Mouse (Mus musculus) granulocyte monocyte progenitor cell, adult 5-6 weeks (primary cell): ENCODE measurements around the gene Lbhd2. TPM values are rescaled to one million over a fixed set of nuclear protein-coding genes. Genes with fewer than 3 reads are reported as not detected.

ENCODE experiments used
- ATAC-seq: replicated peaks from 2 replicates; pipeline ENCODE4 v1.8.0; 2016; ENCODE audit warnings: mild to moderate bottlenecking, moderate TSS enrichment, inconsistent platforms; ENCODE audit not compliant: poor library complexity, severe bottlenecking
- total RNA-seq, 2 experiments: library from RNA; stranded (forward) in 1 of 2; stranded (reverse) in 1 of 2; fragments of 200-712, 200-1000 nt in 1 of 2; fragments of >200 nt in 1 of 2; fragmentation: Nextera tagmentation in 1 of 2; gene quantifications; 2 replicates each; pipeline ENCODE4 v1.2.3; 2014 to 2017

Gene Lbhd2
- total RNA-seq, 2 experiments from 2014 or later = not detected

DNA sequence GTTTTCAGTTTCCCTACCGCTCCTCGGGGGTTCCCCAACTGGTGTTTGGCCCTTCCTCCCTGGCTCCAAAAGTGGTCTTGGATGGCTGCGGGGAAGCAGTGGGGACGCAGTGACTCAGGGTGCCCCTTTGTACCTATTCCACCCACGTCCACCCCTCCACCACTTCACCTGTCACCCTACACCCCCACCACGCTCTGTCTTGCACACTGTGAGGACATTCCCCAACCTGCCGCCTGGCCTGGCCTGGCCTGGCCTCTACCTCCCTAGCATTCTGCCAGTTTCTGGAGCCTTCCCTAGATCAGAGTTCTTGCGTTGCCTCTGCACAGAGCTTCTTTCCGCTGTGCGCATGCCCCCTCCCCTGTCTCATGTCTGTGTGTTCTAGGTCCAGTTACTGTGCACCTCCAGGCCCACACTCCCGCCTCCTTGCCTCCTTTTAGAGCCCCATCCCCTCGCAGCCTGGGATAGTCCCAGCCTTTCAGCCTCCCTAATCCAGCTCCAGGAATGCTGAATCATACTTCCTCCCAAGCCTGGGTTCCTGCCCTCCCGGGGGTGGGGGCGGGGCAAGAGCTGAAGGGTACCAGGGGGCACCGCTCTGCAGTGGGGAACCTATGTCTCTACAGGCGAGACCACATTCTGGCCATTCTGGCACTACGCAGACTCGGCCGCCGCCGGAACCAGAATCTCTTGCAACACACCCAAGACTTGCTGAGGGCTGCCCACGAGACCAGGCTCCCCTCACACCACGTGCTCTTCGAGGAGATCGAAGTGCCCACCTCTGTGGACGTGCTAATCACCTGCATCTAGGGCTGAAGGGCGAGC, 23.6 kb downstream of the Lbhd2 start:
- ATAC-seq = peak; percentile 61

DNA sequence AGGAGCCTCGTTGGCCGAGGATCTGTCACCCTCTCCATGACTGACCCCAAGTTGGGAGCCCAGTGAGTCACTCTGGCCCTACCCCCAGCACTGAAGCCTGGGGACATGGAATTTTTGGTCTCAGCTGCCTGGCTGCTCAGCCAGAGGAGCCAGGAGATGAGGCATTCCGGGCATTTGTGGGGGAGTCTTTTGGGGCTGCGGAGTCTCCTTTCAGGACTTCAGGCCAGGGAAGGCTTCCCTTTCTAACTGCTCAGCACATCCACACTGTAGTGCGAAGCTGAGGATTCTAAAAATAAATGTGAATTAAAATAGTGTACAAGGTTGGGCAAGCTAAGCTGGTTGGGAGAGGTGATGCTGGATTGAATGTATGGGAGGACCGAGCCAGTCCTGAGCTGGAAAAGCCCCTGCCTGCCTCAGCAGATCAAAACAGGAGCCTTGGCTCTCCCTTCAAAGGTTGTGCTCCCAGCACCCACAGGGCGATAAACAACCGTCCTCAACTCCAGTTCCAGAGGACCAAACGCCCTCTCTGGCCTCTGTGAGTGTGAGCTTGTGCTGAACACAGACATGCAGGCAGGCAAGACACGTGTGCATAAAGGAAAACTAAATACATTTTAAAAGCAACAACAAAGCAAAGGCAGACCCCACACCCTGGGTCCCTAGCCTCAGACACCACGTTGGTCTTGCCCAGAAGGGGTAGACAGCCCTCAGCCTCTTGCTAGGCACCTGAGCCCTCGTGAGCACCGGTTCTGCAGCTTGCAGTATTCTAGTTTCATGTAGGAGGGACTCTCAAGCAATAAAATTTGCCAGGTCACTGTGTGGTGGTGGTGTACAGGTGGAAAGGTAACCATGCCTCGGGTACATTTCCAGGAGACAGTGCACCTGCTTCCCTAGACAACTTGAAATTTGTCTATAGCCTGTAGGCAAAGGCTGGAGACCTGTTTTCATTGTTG, 24.5 kb downstream of the Lbhd2 start:
- ATAC-seq = no peak

DNA sequence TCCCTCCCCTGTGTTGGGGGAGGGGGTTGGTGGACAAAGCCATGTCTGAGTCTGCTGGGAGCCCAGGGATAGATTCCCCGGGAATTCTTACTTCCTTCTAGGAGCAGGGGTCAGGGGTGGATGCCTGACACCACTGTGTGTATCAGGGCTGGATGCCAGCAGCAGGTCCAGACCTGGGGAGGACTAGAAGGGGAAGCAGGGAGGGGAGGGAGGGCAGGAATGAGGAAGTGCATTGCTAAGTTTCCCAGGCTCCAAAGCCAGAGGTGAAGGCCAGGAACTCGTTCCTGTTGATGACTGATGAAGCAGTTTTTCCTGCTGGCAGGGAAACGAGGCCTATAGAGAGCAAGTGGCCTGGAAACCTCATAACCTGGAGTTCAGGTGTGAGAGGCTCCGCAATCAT, 25.5 kb downstream of the Lbhd2 start:
- peak; percentile 40 for ATAC-seq

DNA sequence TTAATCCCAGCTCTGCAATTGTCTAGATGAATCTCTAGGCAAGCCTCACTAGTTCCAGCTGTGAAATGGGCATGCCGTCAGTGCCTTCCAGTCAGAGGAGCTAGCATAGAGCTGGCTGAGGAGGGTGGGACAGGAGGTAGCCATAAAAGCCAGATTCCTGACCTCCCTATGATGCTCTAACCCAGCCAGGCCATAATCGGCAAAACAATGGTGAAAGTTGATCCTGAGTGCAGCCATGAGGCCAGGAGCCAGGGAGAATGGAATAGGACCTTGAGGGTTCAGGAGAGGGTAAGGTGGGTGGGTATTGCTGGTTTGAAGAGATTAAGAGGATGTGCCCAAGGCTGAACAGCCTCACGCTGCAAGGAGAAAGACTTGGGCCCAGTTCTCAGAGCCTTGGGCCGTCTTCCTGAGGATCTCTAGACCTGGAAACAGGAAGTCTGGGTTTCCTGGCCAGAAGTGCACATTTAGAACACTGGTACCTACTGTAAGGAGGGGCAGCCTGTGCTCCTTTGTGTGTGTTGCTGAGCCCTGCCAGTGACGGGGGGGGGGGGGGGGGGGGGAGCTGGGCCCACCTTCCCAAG, 26.2 kb downstream of the Lbhd2 start:
- no peak for ATAC-seq

DNA sequence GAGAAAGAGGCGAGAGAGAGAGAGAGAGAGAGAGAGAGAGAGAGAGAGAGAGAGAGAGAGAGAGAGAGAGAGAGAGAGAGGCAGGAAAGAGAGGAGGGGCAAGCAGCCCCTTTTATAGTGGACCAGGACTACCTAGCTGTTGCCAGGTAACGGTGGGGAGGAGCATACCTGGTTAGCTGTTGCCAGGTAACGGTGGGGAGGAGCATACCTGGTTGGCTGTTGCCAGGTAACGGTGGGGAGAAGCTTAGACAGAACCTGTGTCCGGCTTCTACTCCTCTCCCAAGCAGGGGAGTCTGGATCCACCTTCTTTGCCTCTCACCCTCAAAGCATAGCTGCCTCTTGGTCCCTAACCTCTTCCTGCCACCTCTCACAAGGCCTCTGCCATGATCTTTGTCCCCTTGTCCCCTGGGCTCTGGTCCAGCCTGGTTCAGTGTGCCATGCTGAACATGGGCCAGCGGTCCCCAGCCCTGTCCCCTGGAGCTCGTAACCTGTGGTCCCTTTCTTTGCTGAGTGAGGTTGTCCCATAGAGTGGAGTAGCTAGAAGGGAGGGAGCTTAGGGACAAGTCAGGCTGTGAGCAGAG, 27.6 kb downstream of the Lbhd2 start:
- ATAC-seq = no peak

DNA sequence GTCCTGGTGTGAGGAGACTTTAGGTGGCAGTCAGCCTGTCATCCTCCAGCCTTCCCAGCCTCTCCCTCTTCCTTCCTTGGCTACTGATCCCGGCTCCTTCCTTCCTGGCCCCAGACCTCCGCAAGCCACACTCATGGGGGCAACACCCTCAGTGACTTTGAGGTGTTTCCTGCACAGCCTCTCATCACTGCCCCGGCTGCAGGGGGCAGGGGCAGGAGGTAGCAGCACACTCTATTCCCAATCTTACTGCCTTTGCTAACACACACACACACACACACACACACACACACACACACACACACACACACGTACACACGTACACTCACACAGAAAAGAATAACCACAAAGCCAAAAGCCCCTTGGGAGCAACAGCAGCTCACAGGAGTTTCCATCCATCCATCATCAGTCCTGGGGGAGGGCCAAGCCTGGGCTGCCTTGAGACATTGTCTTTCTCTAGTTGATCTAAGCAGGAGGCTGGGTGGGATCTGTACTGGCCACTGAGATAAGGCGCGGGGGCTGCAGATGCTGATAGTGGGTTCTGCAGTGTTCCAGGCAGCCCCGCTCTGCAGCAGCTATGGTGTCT, 28.2 kb downstream of the Lbhd2 start:
- no peak for ATAC-seq

DNA sequence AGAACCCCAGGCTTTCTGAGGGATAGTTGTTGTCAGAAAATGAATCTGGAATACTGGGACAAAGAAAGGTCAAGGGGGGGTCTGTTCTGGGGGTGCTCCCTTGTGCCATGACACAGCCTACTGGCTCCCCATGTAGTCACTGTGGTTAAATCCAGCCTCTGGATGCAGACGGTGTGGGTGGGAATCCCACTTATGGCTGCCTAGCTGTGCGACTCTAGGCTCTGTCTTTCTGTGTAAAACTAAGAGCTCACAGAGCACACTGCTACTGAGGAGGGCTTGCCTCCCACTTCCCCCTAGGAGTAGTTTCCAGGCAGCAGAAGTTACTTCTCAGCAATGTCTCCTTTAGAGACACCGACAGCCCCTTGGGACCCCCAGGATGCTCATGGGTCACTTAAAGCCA, 29.6 kb downstream of the Lbhd2 start:
- 0 out of 2 replicates have a peak, but pooled peaks have one; percentile 22 for ATAC-seq

DNA sequence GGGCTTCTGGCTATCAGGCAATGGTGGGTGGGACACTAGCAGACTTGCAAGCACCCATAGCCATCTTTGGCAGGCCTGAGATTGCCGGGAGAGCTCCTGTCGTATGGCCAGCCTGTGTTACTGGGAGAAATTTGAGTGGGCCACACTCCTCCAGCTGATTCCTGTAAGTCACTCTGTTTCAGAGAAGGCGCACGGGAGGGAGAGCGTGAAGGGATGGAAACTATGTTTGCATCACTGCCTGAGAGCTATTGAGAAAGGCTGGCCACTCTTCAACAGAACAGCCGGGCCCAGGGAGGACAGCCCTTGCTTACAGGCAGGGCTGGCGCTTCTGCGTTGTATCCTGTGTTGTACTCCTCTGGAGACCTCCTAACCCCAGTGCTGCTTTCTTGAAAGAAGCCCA, 30.0 kb downstream of the Lbhd2 start:
- peak; percentile 60 for ATAC-seq

DNA sequence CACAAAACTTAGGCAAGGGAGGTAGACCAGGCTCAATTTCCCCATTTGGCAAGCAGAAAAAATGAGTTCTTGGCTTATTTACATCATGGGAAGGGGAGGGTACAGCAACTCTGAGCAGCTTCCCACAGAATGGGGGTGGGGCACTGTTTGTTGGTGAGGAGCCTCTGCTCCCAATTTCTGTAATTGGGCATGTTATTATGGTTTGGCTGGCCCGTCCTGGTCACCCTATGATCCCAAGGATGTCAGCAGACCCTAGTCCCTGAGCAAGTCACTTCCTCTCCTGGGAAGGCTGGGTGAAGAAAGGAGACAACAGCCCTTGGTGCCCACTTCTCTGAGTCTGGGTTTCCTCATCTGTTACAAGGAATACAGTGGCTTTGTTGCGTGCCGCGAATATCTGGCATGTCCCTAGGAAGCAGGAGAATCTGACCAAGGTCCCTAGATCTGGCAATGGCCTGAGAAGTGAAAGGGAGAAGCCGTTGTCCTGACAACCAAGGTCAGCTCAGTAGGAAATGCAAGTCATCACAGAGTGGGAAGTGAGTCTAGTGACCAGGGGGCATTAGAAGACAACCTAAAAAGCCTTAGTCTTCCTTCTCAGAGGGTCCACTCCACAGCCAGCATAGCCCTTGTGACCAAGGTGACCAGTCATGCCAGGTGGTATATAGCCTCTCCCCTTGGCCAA, 30.8 kb downstream of the Lbhd2 start:
- peak; percentile 58 for ATAC-seq

DNA sequence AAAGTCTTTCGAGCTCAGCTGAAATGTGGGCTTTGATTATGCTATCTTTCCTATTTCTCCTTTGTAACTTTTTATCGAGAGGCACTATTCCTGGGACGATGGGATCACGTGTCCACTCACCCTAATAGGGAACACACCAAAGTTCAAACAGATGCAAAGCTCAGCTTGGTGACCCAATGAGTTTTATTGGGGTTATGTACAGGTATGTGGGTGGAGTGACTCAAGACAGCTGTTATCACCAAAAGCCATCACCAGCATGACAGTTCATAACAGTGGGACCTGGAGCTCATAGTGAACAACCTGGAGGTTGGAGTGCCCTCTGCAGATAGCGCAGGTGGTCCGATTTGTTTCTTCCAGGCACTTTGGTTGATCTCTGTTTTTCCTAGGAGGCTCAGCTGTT, 32.2 kb downstream of the Lbhd2 start:
- no peak for ATAC-seq

DNA sequence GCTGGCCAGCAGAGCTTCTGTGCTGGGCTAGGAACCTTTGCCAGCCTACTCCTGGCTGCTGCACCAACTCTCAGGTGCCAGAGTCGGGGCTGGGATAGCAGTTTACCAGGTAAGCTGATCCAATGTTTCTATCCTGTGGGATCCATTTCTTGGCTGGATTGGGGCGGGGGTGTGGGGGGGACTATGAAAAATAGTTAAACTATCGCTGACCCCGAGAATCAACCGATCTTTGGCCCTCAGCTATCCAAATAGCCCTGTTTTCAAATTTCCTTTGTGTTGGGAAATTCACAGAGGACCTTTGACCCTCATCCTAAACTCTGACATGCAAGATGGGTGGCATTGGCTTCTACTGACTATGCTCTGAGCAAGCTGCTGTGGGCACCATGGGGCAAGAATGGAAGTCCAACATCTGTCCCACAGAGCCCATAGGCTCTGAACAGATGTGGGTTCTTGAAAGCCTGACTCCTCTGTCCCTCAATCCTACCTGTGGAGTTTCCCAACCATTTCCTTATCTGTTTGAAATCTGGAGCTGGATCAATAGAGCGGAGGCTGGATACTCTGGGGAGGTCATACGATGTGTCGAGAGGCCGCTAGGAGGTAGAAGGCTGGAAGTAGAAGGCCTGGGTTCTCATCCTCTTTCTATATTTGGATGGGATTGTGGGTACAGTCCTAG, 34.2 kb downstream of the Lbhd2 start:
- no peak for ATAC-seq

DNA sequence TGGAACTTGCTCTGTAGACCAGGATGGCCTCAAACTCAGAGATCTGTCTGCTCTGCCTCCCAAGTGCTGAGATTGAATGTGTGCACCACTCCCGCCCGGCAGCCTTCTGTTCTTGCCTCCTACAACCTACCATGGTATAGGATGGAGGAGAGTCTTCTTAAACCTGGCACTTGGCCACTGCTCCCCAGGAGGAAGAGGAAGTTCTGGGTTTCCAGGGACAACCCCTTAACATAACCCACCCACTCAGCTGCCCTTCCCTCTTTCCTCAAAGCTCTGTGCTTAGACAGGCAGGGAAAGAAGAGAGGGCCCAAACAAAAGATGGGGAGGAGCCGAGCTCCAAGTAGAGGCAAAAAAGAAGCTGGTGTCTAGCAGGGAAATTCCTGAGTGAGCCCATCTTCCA, 34.9 kb downstream of the Lbhd2 start:
- ATAC-seq = 0 out of 2 replicates have a peak, but pooled peaks have one; percentile 4

DNA sequence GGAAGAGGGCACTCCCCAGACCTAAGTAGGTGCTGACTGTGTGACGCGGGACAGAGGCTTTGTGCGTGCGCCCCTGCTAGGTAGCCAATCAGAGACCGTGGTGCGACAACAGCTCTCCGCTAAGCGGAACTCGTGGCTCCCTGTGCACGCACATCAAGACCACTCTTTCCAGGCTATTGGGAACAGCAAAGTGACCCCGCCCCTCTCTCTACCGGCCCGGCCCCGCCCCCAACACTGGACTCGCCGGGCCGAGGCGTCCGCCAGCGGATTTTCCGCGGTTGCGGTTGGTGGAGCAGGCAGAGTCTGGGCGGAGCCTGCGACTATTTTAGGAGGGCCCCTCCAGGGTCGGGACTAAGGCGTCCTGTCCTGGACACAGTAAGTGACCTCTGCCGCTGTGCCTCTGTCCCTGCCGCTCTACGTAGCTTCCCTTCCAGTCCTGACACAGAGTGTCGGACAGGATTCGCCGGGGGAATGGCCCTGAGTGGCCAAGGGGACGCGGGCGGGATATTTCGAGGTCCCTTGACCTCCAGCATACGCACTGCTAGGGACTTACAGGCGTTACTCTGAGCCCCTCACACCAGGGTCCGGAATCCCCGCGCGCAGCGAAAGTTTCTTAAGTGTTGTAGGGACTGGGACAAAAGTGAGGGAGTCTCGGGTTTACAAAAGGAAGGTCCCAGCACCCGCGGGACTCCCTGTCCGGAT, 35.9 kb downstream of the Lbhd2 start, which contains the start of gene Tnfaip2:
Tnfaip2 (plus strand) TSS at position 161 of the 702 bp plus-strand sequence.
- ATAC-seq = peak; percentile 56

DNA sequence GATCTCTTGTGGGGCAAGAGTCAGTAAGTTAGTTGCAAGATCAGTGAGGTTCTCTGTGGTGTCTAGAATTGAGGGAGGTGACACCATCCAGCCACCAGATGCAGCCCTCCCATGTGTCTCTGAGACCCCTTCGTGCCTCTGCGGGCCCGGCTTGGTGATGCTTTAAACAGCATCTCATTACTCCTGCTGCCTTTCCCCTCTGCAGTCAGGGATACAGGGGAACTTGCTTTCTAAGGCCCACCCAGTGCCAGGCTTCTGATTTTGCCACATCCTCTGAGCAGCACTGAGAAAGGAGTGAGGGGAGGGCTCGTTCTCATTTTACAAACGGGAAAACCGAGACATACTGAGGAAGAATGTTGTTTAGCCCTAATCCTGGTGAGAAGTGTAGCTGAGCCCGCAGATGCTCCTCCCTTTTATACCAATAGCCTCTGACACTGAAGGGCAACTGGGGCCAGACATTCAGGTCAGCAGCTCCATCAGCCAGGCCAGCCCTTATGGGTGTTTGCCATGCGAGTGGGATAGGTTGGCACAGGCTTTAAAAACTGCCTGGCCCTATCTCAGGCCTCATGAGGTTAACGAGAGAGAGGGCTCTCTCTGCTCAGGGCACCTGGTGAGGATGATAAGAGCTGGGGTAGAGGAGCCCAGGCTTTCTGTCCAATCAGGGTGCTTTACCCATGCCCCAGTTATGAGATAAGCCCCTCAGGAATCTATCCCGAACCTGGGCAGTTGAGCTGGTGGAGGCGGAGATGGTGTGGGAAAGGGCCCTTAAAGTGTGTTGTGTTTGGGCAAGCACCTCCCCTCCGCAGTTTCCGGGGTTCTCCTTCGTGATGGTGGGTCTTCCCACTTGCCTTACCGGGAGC, 36.6 kb downstream of the Lbhd2 start:
- peak; percentile 13 for ATAC-seq

DNA sequence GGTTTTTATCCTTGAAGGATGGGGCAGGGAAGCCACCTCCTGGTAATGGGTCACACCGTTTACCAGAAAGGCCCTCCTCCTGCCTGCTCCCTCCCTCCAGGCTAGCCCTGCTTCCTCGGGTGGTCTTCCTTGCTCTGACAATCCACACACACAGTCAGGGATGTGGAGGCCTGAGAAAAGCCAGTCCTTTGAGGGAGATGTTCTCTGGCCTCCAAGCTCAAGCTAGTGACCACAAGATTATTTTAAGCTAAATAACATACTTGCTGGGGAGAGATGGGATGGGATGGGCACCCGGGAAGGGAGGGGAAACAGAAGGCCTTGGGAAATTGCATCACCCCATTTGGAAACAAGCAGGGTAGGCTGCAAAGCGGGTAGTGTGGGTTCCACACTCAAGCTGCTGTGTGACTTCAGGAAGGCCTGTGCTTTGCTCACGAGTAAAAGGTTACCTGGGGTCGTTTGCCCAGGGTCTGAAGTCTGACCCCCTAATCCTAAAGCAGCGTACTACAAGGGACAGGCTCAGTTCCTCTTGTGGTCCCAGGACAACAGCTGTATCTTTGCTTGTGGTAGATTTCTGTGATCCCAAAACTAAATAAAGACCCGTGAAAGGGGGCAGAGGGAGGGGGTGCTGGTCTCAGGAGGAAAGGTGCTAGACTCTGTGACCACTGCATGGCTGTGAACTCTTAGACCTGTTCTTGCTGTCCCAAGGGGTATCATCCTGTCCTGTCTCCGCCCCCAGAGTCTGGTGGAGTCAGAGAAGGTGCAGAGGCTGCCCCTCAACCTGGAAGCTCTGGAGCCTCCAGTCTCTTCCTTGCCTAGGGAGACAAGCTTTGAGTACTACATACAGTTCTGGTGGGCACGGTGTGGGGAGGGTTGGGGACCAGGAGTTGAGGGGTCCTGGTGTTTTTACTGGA, 37.6 kb downstream of the Lbhd2 start:
- peak; percentile 43 for ATAC-seq

DNA sequence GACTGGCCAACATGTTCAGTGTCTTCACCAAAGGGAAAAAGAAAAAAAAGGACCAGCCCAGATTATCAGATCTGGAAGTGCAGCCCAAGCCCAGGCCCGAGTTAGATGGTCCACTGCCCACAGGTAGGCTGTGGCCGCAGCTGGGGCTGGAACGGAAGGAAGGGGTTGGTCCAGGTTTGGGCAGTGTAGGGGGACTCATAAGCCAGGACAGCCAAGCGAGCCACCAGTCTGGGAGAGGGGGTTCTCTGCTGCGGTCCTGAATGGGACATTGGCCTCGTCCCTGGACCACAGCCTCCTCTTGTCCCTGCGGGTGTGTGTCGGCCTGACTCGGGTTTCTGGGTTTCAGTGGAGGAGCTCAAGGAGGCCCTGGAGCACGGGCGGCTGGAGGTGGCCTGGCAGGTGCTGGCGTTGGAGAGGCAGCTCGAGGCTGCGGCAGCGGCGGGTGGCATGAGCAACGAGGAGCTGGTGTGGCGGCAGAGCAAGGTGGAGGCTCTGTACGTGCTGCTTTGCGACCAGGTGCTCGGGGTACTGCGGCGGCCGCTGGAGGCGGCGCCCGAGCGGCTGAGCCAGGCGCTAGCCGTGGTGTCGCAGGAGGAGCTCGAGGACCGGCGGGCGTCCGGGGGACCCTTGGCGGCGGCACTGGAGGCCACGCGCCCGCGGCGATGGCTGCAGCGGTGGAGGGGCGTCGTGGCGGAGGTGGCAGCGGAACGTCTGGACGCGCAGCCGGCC, 38.7 kb downstream of the Lbhd2 start:
- ATAC-seq = no peak
